Mouse (Mus musculus) intestine, embryonic 14.5 days (tissue): ENCODE data around the gene Ankrd24. TPM values are rescaled to one million over a fixed set of nuclear protein-coding genes. Genes with fewer than 3 reads are reported as not detected.
"Not testable (repeated sequence)": the region's sequence is repeated elsewhere in the genome, so short reads cannot be mapped to it uniquely, and the experiment has no call there.

Source experiments
- ATAC-seq: fragments of 200-750 bp; cut with Nextera tagmentation; replicated peaks from 2 replicates; pipeline ENCODE4 v1.8.0; 2017; ENCODE audit warnings: low read depth, moderate number of reproducible peaks, moderate TSS enrichment, moderate library complexity; ENCODE audit not compliant: low FRiP score, low TSS enrichment
- DNase-seq: peaks from one replicate; pipeline ENCODE4 v3.0.0-alpha.2; 2018; ENCODE audit warnings: low spot score
- H3K27ac ChIP-seq: fragments of 300-500 bp; sonication (generic); 2 replicates; pipeline ENCODE4 v1.5.1; 2014; ENCODE audit warnings: low read depth, mild to moderate bottlenecking, control low read depth
- H3K27me3 ChIP-seq: fragments of 300-500 bp; sonication (generic); replicated peaks from 2 replicates; pipeline ENCODE4 v1.6.1; 2014; ENCODE audit warnings: low read length, control low read depth; ENCODE audit not compliant: control insufficient read depth, insufficient read depth
- H3K36me3 ChIP-seq: fragments of 300-500 bp; sonication (generic); 2 replicates; pipeline ENCODE4 v1.6.1; 2014; ENCODE audit warnings: low read length, control low read depth; ENCODE audit not compliant: control insufficient read depth, insufficient read depth
- H3K4me1 ChIP-seq: fragments of 300-500 bp; sonication (generic); replicated peaks from 2 replicates; pipeline ENCODE4 v1.6.1; 2014; ENCODE audit warnings: low read length, control low read depth, mixed read lengths; ENCODE audit not compliant: control insufficient read depth, insufficient read depth
- H3K4me2 ChIP-seq: fragments of 300-500 bp; sonication (generic); 2 replicates; pipeline ENCODE4 v1.6.1; 2014; ENCODE audit warnings: low read length
- H3K4me3 ChIP-seq: fragments of 300-500 bp; sonication (generic); 2 replicates; pipeline ENCODE4 v1.5.1; 2014; ENCODE audit warnings: low read depth, low read length, control low read depth, mixed read lengths
- H3K9ac ChIP-seq: fragments of 300-500 bp; sonication (generic); 2 replicates; pipeline ENCODE4 v1.6.1; 2014; ENCODE audit warnings: mild to moderate bottlenecking, low read length
- H3K9me3 ChIP-seq: fragments of 300-500 bp; sonication (generic); 2 replicates; pipeline ENCODE4 v1.6.1; 2016; ENCODE audit warnings: low read length, control low read depth; ENCODE audit not compliant: control insufficient read depth
- WGBS: fragments of 180-500 bp; shearing (Covaris S2); extraction: QIAGEN DNeasy Blood & Tissue Kit; methylation state at CpG from one replicate; pipeline ENCODE4 v1.1.7; 2014; 5-methylcytosine and 5-hydroxymethylcytosine counted together
- polyA plus RNA-seq: library from polyadenylated mRNA; unstranded; fragments of >200 nt; fragmentation: Nextera tagmentation; extraction: Ambion mirVana; gene quantifications from 2 replicates; pipeline ENCODE4 v1.2.1, GENCODE M21; 2014

The Ankrd24 gene
- polyA plus RNA-seq, 1 experiment from 2014 or later, result 6.4 TPM

DNA sequence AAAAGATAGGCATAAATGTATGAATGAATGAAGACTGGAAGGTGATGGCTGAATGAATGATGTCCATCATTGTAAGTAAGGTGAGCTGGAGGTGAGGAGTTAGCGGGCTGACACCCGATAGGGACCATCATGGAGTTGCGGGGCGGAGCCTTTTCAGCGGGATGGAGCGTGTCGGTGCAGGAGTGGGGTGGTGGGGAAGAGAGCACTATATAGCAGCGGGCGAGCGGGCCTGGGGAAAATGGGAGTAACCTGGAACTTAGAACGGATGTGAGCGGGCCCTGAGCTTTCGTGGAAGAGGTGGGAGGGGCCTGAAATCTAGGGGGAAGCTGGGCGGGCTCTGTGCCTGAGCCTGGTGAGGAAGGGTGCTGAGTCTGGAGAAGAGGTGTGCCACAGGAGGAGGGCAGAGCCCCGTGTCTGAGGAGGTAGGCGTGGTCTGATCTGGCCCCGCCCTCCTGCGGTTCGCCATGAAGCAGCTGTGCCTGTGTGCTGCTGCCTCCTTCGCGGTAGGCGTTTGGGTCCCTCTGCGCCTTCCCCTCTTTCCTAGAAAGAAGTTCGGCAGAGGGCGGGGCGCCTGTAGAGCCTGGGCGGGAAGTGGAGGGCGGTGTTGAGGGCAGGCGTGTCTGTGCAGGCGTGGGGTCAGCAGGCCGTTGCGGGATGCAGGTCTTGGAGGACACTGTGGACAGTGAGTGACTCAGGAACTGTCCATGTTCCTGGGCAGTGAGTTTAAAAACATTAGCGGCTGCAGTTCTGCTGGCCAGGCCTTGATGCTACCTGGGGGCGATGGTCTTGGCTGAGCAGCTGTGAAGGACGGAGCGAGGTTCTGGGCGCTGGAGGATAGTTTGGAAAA, 5.1 kb downstream of the Ankrd24 start:
- Histone ChIP-seq H3K4me2 (peak overlapping the region; percentile 53), H3K36me3 (no peaks in the 10 kb centered on the region), H3K27ac (peak overlapping the region; percentile 43; the same call in 1 of the 2 replicates), H3K4me1 (peaks cover 2% of the 10 kb centered on the region; the same call in 1 of the 2 replicates), H3K4me3 (peak overlapping the region; percentile 47), H3K9me3 (no peaks in the 10 kb centered on the region), H3K27me3 (no peaks in the 10 kb centered on the region), H3K9ac (peak overlapping the region; percentile 46)
- peak; percentile 94 for ATAC-seq
- peak; percentile 92 for DNase-seq
- 3% methylated on average over 37 of the region's 37 CpGs for WGBS

DNA sequence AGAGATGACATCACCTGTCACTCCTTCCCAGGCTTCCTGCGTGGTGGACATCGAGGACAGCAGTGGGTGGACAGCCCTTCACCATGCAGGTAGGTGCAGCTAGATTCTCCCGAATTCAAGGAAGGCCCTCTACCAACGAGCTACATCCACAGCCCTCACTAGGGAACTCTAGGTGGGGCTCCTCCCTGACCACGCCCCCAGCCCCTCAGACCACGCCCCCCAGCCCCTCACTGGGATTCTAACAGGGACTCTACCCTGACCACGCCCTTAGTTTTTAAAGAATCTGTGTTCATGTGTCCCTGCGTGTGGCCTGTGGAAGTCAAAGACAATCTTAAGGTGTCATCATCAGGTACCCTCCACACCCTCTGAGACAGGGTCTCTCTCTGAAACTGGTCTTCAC, 8.0 kb downstream of the Ankrd24 start:
- no peaks in the 10 kb centered on the region for H3K27me3 ChIP-seq
- DNase-seq (no peak), ATAC-seq (no peak)
- WGBS, result 20% methylated on average over 8 of the region's 8 CpGs
- H3K9me3 ChIP-seq, result no peaks in the 10 kb centered on the region
- no peaks in the 10 kb centered on the region for H3K36me3 ChIP-seq
- H3K27ac ChIP-seq, result no peak overlapping the region
- peaks cover 2% of the 10 kb centered on the region; the same call in 1 of the 2 replicates for H3K4me1 ChIP-seq
- no peak overlapping the region for H3K4me3 ChIP-seq
- H3K4me2 ChIP-seq, result no peak overlapping the region
- H3K9ac ChIP-seq, result no peak overlapping the region

DNA sequence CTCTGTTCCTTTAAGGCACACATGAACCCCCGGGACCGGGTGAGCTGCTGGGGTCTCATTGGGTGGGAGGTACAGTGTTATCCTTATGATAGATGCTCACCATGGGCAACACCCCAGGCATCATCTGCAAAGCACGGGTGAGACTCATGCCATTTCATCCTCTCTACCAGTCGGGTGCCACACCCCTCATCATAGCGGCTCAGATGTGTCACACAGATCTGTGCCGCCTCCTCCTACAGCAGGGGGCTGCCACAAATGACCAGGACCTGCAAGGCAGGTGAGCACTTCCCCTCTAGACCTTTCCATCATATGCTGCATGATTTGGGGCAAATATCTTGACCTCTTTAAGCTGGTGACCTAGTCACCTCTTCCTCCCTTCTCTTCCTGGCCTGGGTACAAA, 9.8 kb downstream of the Ankrd24 start:
- no peak overlapping the region for H3K9ac ChIP-seq
- no peaks in the 10 kb centered on the region for H3K27me3 ChIP-seq
- ATAC-seq (no peak), DNase-seq (no peak)
- no peak overlapping the region for H3K27ac ChIP-seq
- H3K9me3 ChIP-seq, result no peaks in the 10 kb centered on the region
- peaks cover 10% of the 10 kb centered on the region for H3K4me1 ChIP-seq
- H3K36me3 ChIP-seq, result no peaks in the 10 kb centered on the region
- H3K4me2 ChIP-seq, result no peak overlapping the region
- H3K4me3 ChIP-seq, result no peak overlapping the region
- 78% methylated on average over 6 of the region's 6 CpGs for WGBS

DNA sequence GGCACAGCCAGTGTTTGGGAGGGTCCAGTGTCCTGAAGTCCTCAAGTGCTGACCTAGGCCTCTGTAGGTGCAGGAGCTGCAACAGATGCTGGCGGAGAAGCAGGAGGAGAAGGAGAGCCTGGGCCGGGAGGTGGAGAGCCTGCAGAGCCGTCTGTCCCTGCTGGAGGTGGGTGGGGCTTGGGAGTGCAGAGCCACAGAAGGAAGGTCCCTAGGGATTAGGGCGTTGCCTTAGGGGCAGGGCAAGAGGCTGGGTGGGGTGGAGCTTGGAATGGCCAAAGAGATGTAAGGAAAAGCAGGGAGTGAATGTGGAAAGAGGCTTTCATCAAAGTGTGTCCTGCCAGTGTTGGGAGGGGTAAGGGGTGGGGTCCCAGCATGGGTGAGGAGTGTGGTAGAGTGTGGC, 12.5 kb downstream of the Ankrd24 start:
- DNase-seq, H3K9ac ChIP-seq, H3K4me3 ChIP-seq, H3K27ac ChIP-seq, H3K9me3 ChIP-seq, H3K4me2 ChIP-seq, H3K4me1 ChIP-seq, H3K27me3 ChIP-seq, ATAC-seq, H3K36me3 ChIP-seq: not testable (repeated sequence)
- 29% methylated on average over 4 of the region's 4 CpGs for WGBS

DNA sequence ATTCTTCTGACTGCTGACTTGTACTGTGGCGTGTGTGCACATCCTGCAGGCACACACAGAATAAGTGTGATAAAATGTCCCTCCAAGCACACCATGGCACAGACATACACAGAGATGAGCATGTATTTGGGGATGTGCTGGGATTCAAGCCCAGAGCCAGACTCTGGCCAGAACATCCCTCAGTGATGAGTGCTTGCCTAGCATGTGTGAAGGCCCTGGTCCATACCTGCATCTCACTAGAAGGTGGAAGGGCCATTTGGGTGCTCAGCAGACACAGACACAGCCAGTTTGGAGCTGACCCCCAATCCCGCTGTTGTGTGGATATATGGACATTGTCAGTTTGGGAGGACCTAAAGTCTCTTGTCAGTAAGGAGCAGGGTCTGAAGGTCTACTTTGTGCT, 13.2 kb downstream of the Ankrd24 start:
- H3K36me3 ChIP-seq, result no peaks in the 10 kb centered on the region
- no peak overlapping the region for H3K27ac ChIP-seq
- peaks cover 9% of the 10 kb centered on the region for H3K4me1 ChIP-seq
- no peak overlapping the region for H3K4me2 ChIP-seq
- H3K27me3 ChIP-seq, result no peaks in the 10 kb centered on the region
- WGBS, result 94% methylated on average over 2 of the region's 2 CpGs
- H3K9me3 ChIP-seq, result no peaks in the 10 kb centered on the region
- no peak overlapping the region for H3K4me3 ChIP-seq
- DNase-seq (no peak), ATAC-seq (no peak)
- H3K9ac ChIP-seq, result no peak overlapping the region

DNA sequence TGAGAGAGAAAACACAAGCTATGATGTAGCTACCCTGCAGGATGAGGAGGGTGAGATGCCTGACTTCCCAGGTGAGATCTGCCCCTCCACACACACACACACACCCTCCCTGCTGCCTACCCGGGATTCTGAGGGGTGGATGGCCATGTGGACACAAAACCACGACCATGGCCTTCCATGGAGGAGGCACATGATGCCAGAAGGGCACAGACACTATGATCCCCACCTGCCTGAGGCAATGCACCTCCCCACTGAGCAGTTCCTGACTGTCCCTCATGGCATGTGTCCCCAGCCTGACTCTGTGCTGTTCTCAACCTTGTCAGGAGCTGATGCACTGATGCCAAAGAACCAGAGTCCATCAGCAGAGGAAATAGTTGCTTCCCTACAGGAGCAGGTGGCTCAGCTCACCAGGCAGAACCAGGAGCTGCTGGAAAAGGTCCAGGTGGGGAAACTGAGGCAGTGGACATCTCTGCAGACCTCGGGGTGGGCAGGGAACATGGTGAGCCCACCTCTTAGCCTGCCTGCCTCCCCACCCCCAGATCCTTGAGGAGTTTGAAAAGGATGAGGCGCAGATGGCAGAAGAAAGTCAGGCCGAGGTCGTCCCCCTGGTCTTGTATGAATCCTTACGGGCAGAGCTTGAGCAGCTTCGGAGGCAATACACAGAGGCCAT, 13.8 kb downstream of the Ankrd24 start:
- no peak for DNase-seq
- Histone ChIP-seq H3K9ac (peak overlapping the region; percentile 93), H3K36me3 (no peaks in the 10 kb centered on the region), H3K27ac (no peak overlapping the region), H3K4me3 (peak overlapping the region; percentile 80), H3K27me3 (no peaks in the 10 kb centered on the region), H3K9me3 (no peaks in the 10 kb centered on the region), H3K4me2 (peak overlapping the region; percentile 84), H3K4me1 (peaks cover 9% of the 10 kb centered on the region)
- WGBS, result 74% methylated on average over 8 of the region's 8 CpGs
- no peak for ATAC-seq

DNA sequence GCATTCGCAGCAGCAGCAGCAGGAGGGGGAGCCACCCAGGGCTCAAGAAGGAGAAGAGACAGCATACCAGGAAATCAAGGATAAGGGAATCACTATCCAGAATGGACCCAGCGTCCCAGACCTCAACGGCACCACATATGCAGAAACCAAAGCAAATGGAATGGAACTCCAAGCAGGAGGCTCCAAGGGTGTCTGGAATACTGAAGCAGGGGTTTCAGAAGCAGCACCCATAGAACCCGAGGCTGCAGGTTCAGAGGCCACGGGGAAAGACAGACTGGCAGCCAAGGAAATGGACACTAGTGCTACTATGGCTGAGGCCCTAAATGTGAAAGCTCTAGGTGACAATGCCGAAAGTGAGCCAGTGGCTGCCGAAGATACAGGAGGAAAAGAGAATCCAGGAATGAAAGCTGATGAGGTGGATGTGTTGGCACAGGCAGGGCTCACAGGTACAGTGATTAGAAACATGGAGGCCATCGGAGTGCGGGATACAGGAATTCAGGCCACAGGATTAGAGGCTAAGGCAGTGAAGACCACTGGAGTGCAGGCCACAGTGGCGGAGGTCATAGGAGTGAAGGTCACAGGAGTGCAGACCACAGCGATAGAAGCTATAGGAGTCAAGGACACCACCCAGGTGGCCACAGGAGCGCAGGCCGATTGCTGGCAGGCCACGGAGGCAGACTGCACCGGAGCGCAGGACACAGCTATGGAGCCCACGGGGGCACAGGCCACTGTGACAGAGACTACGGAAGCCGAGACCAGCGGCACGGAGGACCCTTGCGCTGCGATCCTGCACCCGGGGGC, 14.5 kb downstream of the Ankrd24 start:
- peak; percentile 58 for DNase-seq
- Histone ChIP-seq H3K9ac (peak overlapping the region; percentile 93), H3K9me3 (no peaks in the 10 kb centered on the region), H3K4me2 (peak overlapping the region; percentile 84), H3K4me1 (peaks cover 9% of the 10 kb centered on the region), H3K36me3 (no peaks in the 10 kb centered on the region), H3K27me3 (no peaks in the 10 kb centered on the region), H3K27ac (peak overlapping the region; percentile 95), H3K4me3 (peak overlapping the region; percentile 80)
- no peak; the same call in 1 of the 2 replicates for ATAC-seq
- 19% methylated on average over 24 of the region's 24 CpGs for WGBS

DNA sequence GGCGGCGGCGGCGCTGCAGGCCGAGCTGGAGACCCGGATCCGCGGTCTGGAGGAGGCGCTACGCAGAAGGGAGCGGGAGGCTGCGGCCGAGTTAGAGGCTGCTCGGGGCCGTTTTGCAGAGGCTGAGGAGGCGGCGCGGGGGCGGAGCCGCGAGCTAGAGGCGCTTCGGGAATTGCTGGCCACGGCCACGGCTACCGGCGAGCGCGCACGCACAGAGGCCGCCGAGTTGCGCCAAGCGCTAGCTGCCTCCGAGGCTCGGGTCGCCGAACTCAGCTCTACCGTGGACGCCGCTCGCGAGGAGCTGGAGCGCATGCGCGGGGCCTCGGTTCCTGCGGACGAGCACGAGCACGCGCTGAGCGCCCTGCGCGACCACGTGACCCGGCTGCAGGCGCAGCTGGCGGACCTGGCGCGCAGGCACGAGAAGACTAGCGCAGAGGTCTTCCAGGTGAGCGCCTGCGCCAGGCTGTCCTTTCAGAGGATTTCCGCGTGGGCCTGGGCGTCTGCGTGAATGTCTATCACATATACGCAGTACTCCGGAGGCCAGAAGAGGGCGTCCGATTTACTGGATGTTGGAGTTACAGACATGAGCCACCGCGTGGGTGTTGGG, 15.2 kb downstream of the Ankrd24 start:
- WGBS, result under 1% methylated on average over 74 of the region's 75 CpGs

More for the DNA sequence above, 15.2 kb downstream of the Ankrd24 start:
- peak; percentile 90 for DNase-seq
- H3K9me3 ChIP-seq, result no peaks in the 10 kb centered on the region
- peak overlapping the region; percentile 84 for H3K4me2 ChIP-seq
- H3K27me3 ChIP-seq, result no peaks in the 10 kb centered on the region
- H3K9ac ChIP-seq, result peak overlapping the region; percentile 93
- peak overlapping the region; percentile 80 for H3K4me3 ChIP-seq
- H3K36me3 ChIP-seq, result no peaks in the 10 kb centered on the region
- peak; percentile 89 for ATAC-seq
- peaks cover 9% of the 10 kb centered on the region for H3K4me1 ChIP-seq
- peak overlapping the region; percentile 95 for H3K27ac ChIP-seq
